Mouse (Mus musculus): ENCODE data around the gene Gm45213. TPM values are rescaled to one million over a fixed set of nuclear protein-coding genes. Genes with fewer than 3 reads are reported as not detected.

Gm45213 gene
- polyA plus RNA-seq (2014; fragmentation: Nextera tagmentation; extraction: Ambion mirVana): not detected in 2 replicates

GRCm38 (mm10) chr7:66043552-66044459, at the start of gene Gm45213:
Gm45213 (plus strand) TSS chr7:66043602.
- Histone ChIP-seq H3K27ac (ENCODE audit: low read depth, low read length) (peak within 1 kb of the TSS; percentile 29; the same call in 1 of the 2 replicates), H3K4me1 (ENCODE audit: control insufficient read depth, insufficient read depth, low read length) (peaks cover 31% of the 10 kb centered on the region)

DNA sequence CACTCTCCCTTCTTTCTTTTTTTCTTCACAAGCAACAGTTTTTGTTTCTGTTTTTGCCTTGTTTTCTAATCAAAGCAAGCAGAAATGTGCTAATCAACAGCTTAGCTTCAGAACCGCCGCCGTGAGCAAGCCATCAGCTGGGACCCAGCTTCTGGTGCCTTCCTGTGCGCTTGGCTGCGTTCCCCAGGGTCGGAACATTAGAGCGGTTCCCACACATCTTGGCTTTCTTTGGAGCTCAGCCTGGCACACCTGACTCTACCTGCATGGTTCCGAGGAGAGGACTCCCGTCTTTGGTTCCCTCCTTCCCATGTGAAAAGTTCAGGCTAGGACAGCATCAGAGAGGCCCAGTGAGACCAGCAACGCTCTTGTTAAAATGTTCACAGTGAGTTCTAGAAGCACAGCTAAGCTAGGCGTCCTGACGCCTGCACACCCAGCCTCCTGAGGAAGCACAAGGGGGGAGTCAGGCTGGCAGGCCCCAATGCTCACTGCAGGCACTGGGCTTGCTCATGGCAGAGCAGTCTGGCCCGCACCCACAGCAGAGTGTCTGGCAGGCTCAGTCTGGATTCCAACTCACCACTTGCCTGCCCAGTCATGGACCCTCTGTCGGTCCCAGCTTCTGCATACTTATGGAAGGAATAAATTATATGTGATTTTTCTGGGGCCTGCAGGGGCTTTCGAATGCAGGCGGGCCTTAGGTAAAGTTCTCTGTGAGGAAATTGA, 42.2 kb upstream of the Gm45213 start:
- WGBS: 94% methylated on average over 16 of the region's 16 CpGs
- H3K4me2 ChIP-seq (ENCODE audit: low read depth, low read length): no peak overlapping the region

More at GRCm38 (mm10) chr7:66043552-66044459, at the start of gene Gm45213:
- H3K9ac ChIP-seq (replicated peaks; ENCODE audit: low read depth, low read length): no peak within 1 kb of the TSS
- H3K9me3 ChIP-seq (ENCODE audit: control insufficient read depth, low read length): no peaks in the 10 kb centered on the region
- H3K36me3 ChIP-seq (ENCODE audit: control insufficient read depth, insufficient read depth, low read length): no peaks in the 10 kb centered on the region
- no peak within 1 kb of the TSS for H3K4me2 ChIP-seq (ENCODE audit: low read depth, low read length)
- whole genome bisulfite sequencing: 63% methylated on average over 10 of the region's 10 CpGs
- H3K27me3 ChIP-seq (ENCODE audit: control insufficient read depth, insufficient read depth, low read length): no peaks in the 10 kb centered on the region
- ATAC-seq (ENCODE audit: low read depth): peak; percentile 23; the same call in 1 of the 2 replicates
- H3K4me3 ChIP-seq (ENCODE audit: low read depth, low read length): no peak within 1 kb of the TSS

DNA sequence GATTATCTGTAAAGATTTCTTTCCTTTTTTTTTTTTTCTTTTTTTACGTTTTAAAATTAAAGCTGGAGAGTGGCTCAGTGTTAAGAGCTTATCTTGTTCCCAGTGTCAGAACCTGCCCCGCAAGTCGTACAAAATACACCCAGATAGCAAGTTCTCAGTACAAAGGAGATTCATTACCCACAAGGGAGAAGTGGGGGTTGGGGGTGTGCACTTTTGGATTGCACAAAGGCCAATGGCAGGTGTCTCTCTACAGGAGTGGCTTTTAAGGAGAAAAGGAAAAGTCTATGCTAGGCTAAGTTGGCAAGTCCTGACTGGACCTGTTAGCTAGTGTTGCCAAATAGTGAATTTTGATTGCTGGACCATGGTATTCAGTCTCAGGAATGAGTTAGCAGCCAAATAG, 41.6 kb upstream of the Gm45213 start:
- no peak overlapping the region for H3K27ac ChIP-seq (ENCODE audit: low read depth, low read length)
- no peak for ATAC-seq (ENCODE audit: low read depth)
- H3K9ac ChIP-seq (replicated peaks; ENCODE audit: low read depth, low read length): no peak overlapping the region
- H3K36me3 ChIP-seq (ENCODE audit: control insufficient read depth, insufficient read depth, low read length): no peaks in the 10 kb centered on the region
- no peaks in the 10 kb centered on the region for H3K9me3 ChIP-seq (ENCODE audit: control insufficient read depth, low read length)
- no peak overlapping the region for H3K4me2 ChIP-seq (ENCODE audit: low read depth, low read length)
- no peaks in the 10 kb centered on the region for H3K4me1 ChIP-seq (ENCODE audit: control insufficient read depth, insufficient read depth, low read length)
- no peaks in the 10 kb centered on the region for H3K27me3 ChIP-seq (ENCODE audit: control insufficient read depth, insufficient read depth, low read length)
- 75% methylated on average over 3 of the region's 3 CpGs for WGBS
- no peak overlapping the region for H3K4me3 ChIP-seq (ENCODE audit: low read depth, low read length)

More for the DNA sequence above, 42.2 kb upstream of the Gm45213 start:
- Histone ChIP-seq H3K4me1 (ENCODE audit: control insufficient read depth, insufficient read depth, low read length) (no peaks in the 10 kb centered on the region), H3K27me3 (ENCODE audit: control insufficient read depth, insufficient read depth, low read length) (no peaks in the 10 kb centered on the region), H3K27ac (ENCODE audit: low read depth, low read length) (no peak overlapping the region), H3K9me3 (ENCODE audit: control insufficient read depth, low read length) (no peaks in the 10 kb centered on the region), H3K36me3 (ENCODE audit: control insufficient read depth, insufficient read depth, low read length) (no peaks in the 10 kb centered on the region), H3K4me3 (ENCODE audit: low read depth, low read length) (no peak overlapping the region), H3K9ac (replicated peaks; ENCODE audit: low read depth, low read length) (no peak overlapping the region)
- no peak for ATAC-seq (ENCODE audit: low read depth)

GRCm38 (mm10) chr7:66003447-66003846, 40.0 kb upstream of the Gm45213 start:
- no peak overlapping the region for H3K9ac ChIP-seq (replicated peaks; ENCODE audit: low read depth, low read length)
- H3K4me1 ChIP-seq (ENCODE audit: control insufficient read depth, insufficient read depth, low read length): no peaks in the 10 kb centered on the region
- H3K4me2 ChIP-seq (ENCODE audit: low read depth, low read length): no peak overlapping the region
- no peaks in the 10 kb centered on the region for H3K27me3 ChIP-seq (ENCODE audit: control insufficient read depth, insufficient read depth, low read length)
- ATAC-seq (ENCODE audit: low read depth): no peak
- H3K9me3 ChIP-seq (ENCODE audit: control insufficient read depth, low read length): no peaks in the 10 kb centered on the region
- H3K4me3 ChIP-seq (ENCODE audit: low read depth, low read length): no peak overlapping the region
- 87% methylated on average over 5 of the region's 5 CpGs for WGBS
- H3K27ac ChIP-seq (ENCODE audit: low read depth, low read length): no peak overlapping the region
- no peaks in the 10 kb centered on the region for H3K36me3 ChIP-seq (ENCODE audit: control insufficient read depth, insufficient read depth, low read length)

DNA sequence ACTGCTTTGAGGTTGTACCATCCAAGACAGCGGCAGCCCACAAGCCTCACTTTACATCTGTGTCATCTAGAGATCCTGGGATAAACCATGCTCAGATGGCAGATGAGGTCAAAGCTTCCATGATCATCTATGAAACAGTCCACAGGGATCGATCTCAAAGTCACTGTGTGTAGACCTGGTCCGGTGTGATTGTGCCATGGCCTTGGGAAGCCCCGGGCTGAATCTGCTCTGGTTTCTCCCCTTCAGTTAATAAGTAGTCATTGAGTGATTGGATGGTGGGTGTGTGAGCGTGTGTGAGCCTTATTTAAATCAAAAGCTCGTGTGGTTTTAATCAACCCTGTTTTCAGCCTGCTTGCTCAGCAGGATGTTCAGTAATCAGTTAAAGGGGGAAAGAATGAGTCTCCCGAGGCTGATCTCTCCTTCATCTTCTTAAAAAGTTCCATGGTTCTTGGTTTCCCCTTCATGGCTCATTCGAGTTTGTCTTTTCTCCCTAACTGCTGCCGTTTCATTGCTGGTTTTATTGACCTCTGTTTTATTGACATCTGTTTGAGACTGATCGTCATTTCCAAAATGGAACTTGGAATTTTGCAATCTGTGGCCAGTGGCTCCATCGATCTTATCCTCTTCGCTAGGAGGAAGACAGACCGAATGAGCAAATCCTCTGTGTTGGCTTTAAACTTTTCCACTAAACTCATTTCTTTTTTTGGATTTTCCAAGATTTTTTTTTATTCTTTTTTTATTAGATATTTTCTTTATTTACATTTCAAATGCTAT, 39.4 kb upstream of the Gm45213 start:
- no peak overlapping the region for H3K27ac ChIP-seq (ENCODE audit: low read depth, low read length)
- H3K9ac ChIP-seq (replicated peaks; ENCODE audit: low read depth, low read length): no peak overlapping the region
- no peaks in the 10 kb centered on the region for H3K4me1 ChIP-seq (ENCODE audit: control insufficient read depth, insufficient read depth, low read length)
- no peaks in the 10 kb centered on the region for H3K9me3 ChIP-seq (ENCODE audit: control insufficient read depth, low read length)
- no peak for ATAC-seq (ENCODE audit: low read depth)
- WGBS: 63% methylated on average over 13 of the region's 13 CpGs
- no peak overlapping the region for H3K4me2 ChIP-seq (ENCODE audit: low read depth, low read length)
- H3K36me3 ChIP-seq (ENCODE audit: control insufficient read depth, insufficient read depth, low read length): no peaks in the 10 kb centered on the region
- H3K4me3 ChIP-seq (ENCODE audit: low read depth, low read length): no peak overlapping the region
- H3K27me3 ChIP-seq (ENCODE audit: control insufficient read depth, insufficient read depth, low read length): no peaks in the 10 kb centered on the region

- H3K4me3 ChIP-seq (ENCODE audit: low read depth, low read length): no peak overlapping the region
- no peak for ATAC-seq (ENCODE audit: low read depth)
Measured at GRCm38 (mm10) chr7:66005066-66005465, 38.3 kb upstream of the Gm45213 start.

GRCm38 (mm10) chr7:66008161-66008891, 35.1 kb upstream of the Gm45213 start:
- no peaks in the 10 kb centered on the region for H3K9me3 ChIP-seq (ENCODE audit: control insufficient read depth, low read length)
- WGBS: 88% methylated on average over 11 of the region's 11 CpGs
- no peaks in the 10 kb centered on the region for H3K4me1 ChIP-seq (ENCODE audit: control insufficient read depth, insufficient read depth, low read length)
- H3K27me3 ChIP-seq (ENCODE audit: control insufficient read depth, insufficient read depth, low read length): no peaks in the 10 kb centered on the region
- no peaks in the 10 kb centered on the region for H3K36me3 ChIP-seq (ENCODE audit: control insufficient read depth, insufficient read depth, low read length)
- no peak for ATAC-seq (ENCODE audit: low read depth)
- no peak overlapping the region for H3K4me2 ChIP-seq (ENCODE audit: low read depth, low read length)
- no peak overlapping the region for H3K9ac ChIP-seq (replicated peaks; ENCODE audit: low read depth, low read length)
- no peak overlapping the region for H3K27ac ChIP-seq (ENCODE audit: low read depth, low read length)
- H3K4me3 ChIP-seq (ENCODE audit: low read depth, low read length): no peak overlapping the region

More at GRCm38 (mm10) chr7:66005066-66005465, 38.3 kb upstream of the Gm45213 start:
- 87% methylated on average over 10 of the region's 10 CpGs for WGBS
- H3K36me3 ChIP-seq (ENCODE audit: control insufficient read depth, insufficient read depth, low read length): no peaks in the 10 kb centered on the region
- no peaks in the 10 kb centered on the region for H3K27me3 ChIP-seq (ENCODE audit: control insufficient read depth, insufficient read depth, low read length)
- H3K9me3 ChIP-seq (ENCODE audit: control insufficient read depth, low read length): no peaks in the 10 kb centered on the region
- H3K4me1 ChIP-seq (ENCODE audit: control insufficient read depth, insufficient read depth, low read length): no peaks in the 10 kb centered on the region
- no peak overlapping the region for H3K4me2 ChIP-seq (ENCODE audit: low read depth, low read length)
- H3K9ac ChIP-seq (replicated peaks; ENCODE audit: low read depth, low read length): no peak overlapping the region
- no peak overlapping the region for H3K27ac ChIP-seq (ENCODE audit: low read depth, low read length)

DNA sequence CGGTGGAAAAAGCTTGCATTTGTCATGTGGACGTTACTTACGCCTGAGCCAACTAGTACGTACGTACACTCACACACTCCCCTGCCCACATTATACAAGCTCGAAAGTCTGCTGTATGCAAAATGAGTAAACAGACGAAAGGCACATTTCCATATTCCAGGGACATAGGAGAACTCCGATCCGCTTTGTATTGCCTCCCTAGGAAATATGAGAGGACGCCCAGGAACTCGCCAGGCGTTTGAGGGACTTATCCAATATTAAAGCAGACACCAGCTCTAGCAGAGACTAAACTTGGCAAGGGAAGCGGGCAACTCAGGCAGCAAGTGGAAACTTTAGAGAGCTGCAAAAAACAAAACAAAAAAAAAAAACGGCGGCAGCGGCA, 34.5 kb upstream of the Gm45213 start:
- H3K27ac ChIP-seq (ENCODE audit: low read depth, low read length): no peak overlapping the region
- no peaks in the 10 kb centered on the region for H3K27me3 ChIP-seq (ENCODE audit: control insufficient read depth, insufficient read depth, low read length)
- H3K4me2 ChIP-seq (ENCODE audit: low read depth, low read length): no peak overlapping the region
- H3K36me3 ChIP-seq (ENCODE audit: control insufficient read depth, insufficient read depth, low read length): no peaks in the 10 kb centered on the region
- no peak overlapping the region for H3K9ac ChIP-seq (replicated peaks; ENCODE audit: low read depth, low read length)
- H3K9me3 ChIP-seq (ENCODE audit: control insufficient read depth, low read length): no peaks in the 10 kb centered on the region
- no peak for ATAC-seq (ENCODE audit: low read depth)
- H3K4me1 ChIP-seq (ENCODE audit: control insufficient read depth, insufficient read depth, low read length): no peaks in the 10 kb centered on the region
- 91% methylated on average over 16 of the region's 16 CpGs for whole genome bisulfite sequencing
- H3K4me3 ChIP-seq (ENCODE audit: low read depth, low read length): no peak overlapping the region

All from neural tube, embryonic 14.5 days (tissue).